Mouse (Mus musculus): ENCODE data around the gene Myh4. TPM values are rescaled to one million over a fixed set of nuclear protein-coding genes. Genes with fewer than 3 reads are reported as not detected.

The Myh4 gene
- polyA plus RNA-seq (2012; rRNA removed), result not detected in 2 replicates

- Histone ChIP-seq H3K27ac (ENCODE audit: insufficient read depth, low read length) (no peak within 1 kb of the TSS), H3K36me3 (ENCODE audit: control insufficient read depth, insufficient read depth, low read length) (no peaks in the 10 kb centered on the region), H3K4me1 (ENCODE audit: control insufficient read depth, insufficient read depth, insufficient read length) (no peaks in the 10 kb centered on the region), H3K4me3 (ENCODE audit: extremely low read depth, insufficient read depth, insufficient read length) (no peak within 1 kb of the TSS), H3K27me3 (ENCODE audit: control insufficient read depth, insufficient read depth, low read length) (no peaks in the 10 kb centered on the region)
- 90% methylated on average over 5 of the region's 5 CpGs for WGBS
- DNase-seq (ENCODE audit: low read depth in 1 of 2, low spot score in 2 of 2), result no peak
- no peak for TF ChIP-seq CTCF (IDR thresholded peaks at IDR 0.05; ENCODE audit: extremely low read depth, insufficient read depth, insufficient read length, insufficient replicate concordance)
- no peak for TF ChIP-seq POLR2A (IDR thresholded peaks at IDR 0.05; ENCODE audit: low read depth, low read length)
Observed at GRCm38 (mm10) chr11:67237481-67238079, at the start of gene Myh4. TSS of gene Myh4 (plus strand) at chr11:67238029.

- H3K4me1 ChIP-seq (ENCODE audit: control insufficient read depth, insufficient read depth, insufficient read length), result no peaks in the 10 kb centered on the region
- no peaks in the 10 kb centered on the region for H3K27me3 ChIP-seq (ENCODE audit: control insufficient read depth, insufficient read depth, low read length)
- 85% methylated on average over 10 of the region's 10 CpGs for WGBS
- DNase-seq (ENCODE audit: low read depth in 1 of 2, low spot score in 2 of 2), result no peak
- no peak overlapping the region for H3K4me3 ChIP-seq (ENCODE audit: extremely low read depth, insufficient read depth, insufficient read length)
- TF ChIP-seq CTCF (IDR thresholded peaks at IDR 0.05; ENCODE audit: extremely low read depth, insufficient read depth, insufficient read length, insufficient replicate concordance) (no peak), POLR2A (IDR thresholded peaks at IDR 0.05; ENCODE audit: low read depth, low read length) (no peak)
- no peak overlapping the region for H3K27ac ChIP-seq (ENCODE audit: insufficient read depth, low read length)
- H3K36me3 ChIP-seq (ENCODE audit: control insufficient read depth, insufficient read depth, low read length), result no peaks in the 10 kb centered on the region
Observed at GRCm38 (mm10) chr11:67190316-67190715, 47.5 kb upstream of the Myh4 start.

- Histone ChIP-seq H3K4me3 (ENCODE audit: extremely low read depth, insufficient read depth, insufficient read length) (no peak overlapping the region), H3K4me1 (ENCODE audit: control insufficient read depth, insufficient read depth, insufficient read length) (no peaks in the 10 kb centered on the region), H3K27ac (ENCODE audit: insufficient read depth, low read length) (no peak overlapping the region), H3K36me3 (ENCODE audit: control insufficient read depth, insufficient read depth, low read length) (no peaks in the 10 kb centered on the region), H3K27me3 (ENCODE audit: control insufficient read depth, insufficient read depth, low read length) (no peaks in the 10 kb centered on the region)
- DNase-seq (ENCODE audit: low read depth in 1 of 2, low spot score in 2 of 2), result no peak
- WGBS, result 89% methylated on average over 2 of the region's 2 CpGs
- TF ChIP-seq CTCF (IDR thresholded peaks at IDR 0.05; ENCODE audit: extremely low read depth, insufficient read depth, insufficient read length, insufficient replicate concordance) (no peak), POLR2A (IDR thresholded peaks at IDR 0.05; ENCODE audit: low read depth, low read length) (no peak)
Observed at GRCm38 (mm10) chr11:67190814-67191213, 47.0 kb upstream of the Myh4 start.

- WGBS, result 87% methylated on average over 14 of the region's 14 CpGs
- H3K27ac ChIP-seq (ENCODE audit: insufficient read depth, low read length), result no peak overlapping the region
- no peaks in the 10 kb centered on the region for H3K4me1 ChIP-seq (ENCODE audit: control insufficient read depth, insufficient read depth, insufficient read length)
- no peaks in the 10 kb centered on the region for H3K36me3 ChIP-seq (ENCODE audit: control insufficient read depth, insufficient read depth, low read length)
- no peak overlapping the region for H3K4me3 ChIP-seq (ENCODE audit: extremely low read depth, insufficient read depth, insufficient read length)
- DNase-seq (ENCODE audit: low read depth in 1 of 2, low spot score in 2 of 2), result no peak
- no peak for TF ChIP-seq CTCF (IDR thresholded peaks at IDR 0.05; ENCODE audit: extremely low read depth, insufficient read depth, insufficient read length, insufficient replicate concordance)
- no peak for TF ChIP-seq POLR2A (IDR thresholded peaks at IDR 0.05; ENCODE audit: low read depth, low read length)
- no peaks in the 10 kb centered on the region for H3K27me3 ChIP-seq (ENCODE audit: control insufficient read depth, insufficient read depth, low read length)
Observed at GRCm38 (mm10) chr11:67191496-67191895, 46.3 kb upstream of the Myh4 start.

- Histone ChIP-seq H3K4me1 (ENCODE audit: control insufficient read depth, insufficient read depth, insufficient read length) (no peaks in the 10 kb centered on the region), H3K4me3 (ENCODE audit: extremely low read depth, insufficient read depth, insufficient read length) (no peak overlapping the region), H3K27me3 (ENCODE audit: control insufficient read depth, insufficient read depth, low read length) (no peaks in the 10 kb centered on the region), H3K36me3 (ENCODE audit: control insufficient read depth, insufficient read depth, low read length) (no peaks in the 10 kb centered on the region), H3K27ac (ENCODE audit: insufficient read depth, low read length) (no peak overlapping the region)
- WGBS, result 30% methylated on average over 1 of the region's 1 CpGs
- no peak for DNase-seq (ENCODE audit: low read depth in 1 of 2, low spot score in 2 of 2)
- TF ChIP-seq CTCF (IDR thresholded peaks at IDR 0.05; ENCODE audit: extremely low read depth, insufficient read depth, insufficient read length, insufficient replicate concordance) (no peak), POLR2A (IDR thresholded peaks at IDR 0.05; ENCODE audit: low read depth, low read length) (no peak)
Observed at GRCm38 (mm10) chr11:67199321-67199720, 38.5 kb upstream of the Myh4 start.

- Histone ChIP-seq H3K4me3 (ENCODE audit: extremely low read depth, insufficient read depth, insufficient read length) (no peak within 1 kb of the TSS), H3K27ac (ENCODE audit: insufficient read depth, low read length) (no peak within 1 kb of the TSS), H3K36me3 (ENCODE audit: control insufficient read depth, insufficient read depth, low read length) (no peaks in the 10 kb centered on the region), H3K27me3 (ENCODE audit: control insufficient read depth, insufficient read depth, low read length) (no peaks in the 10 kb centered on the region), H3K4me1 (ENCODE audit: control insufficient read depth, insufficient read depth, insufficient read length) (no peaks in the 10 kb centered on the region)
- 82% methylated on average over 4 of the region's 4 CpGs for WGBS
- no peak for DNase-seq (ENCODE audit: low read depth in 1 of 2, low spot score in 2 of 2)
- TF ChIP-seq CTCF (IDR thresholded peaks at IDR 0.05; ENCODE audit: extremely low read depth, insufficient read depth, insufficient read length, insufficient replicate concordance) (no peak), POLR2A (IDR thresholded peaks at IDR 0.05; ENCODE audit: low read depth, low read length) (no peak)
Observed at GRCm38 (mm10) chr11:67199752-67200151, 38.1 kb upstream of the Myh4 start, which contains the start of gene Myh1. TSS of gene Myh1 (plus strand) at chr11:67200052.

GRCm38 (mm10) chr11:67204766-67205165 lies 33.1 kb upstream of the Myh4 start:
- TF ChIP-seq CTCF (IDR thresholded peaks at IDR 0.05; ENCODE audit: extremely low read depth, insufficient read depth, insufficient read length, insufficient replicate concordance), result no peak
- TF ChIP-seq POLR2A (IDR thresholded peaks at IDR 0.05; ENCODE audit: low read depth, low read length), result no peak
- Histone ChIP-seq H3K4me1 (ENCODE audit: control insufficient read depth, insufficient read depth, insufficient read length) (no peaks in the 10 kb centered on the region), H3K4me3 (ENCODE audit: extremely low read depth, insufficient read depth, insufficient read length) (no peak overlapping the region), H3K36me3 (ENCODE audit: control insufficient read depth, insufficient read depth, low read length) (no peaks in the 10 kb centered on the region), H3K27ac (ENCODE audit: insufficient read depth, low read length) (no peak overlapping the region), H3K27me3 (ENCODE audit: control insufficient read depth, insufficient read depth, low read length) (no peaks in the 10 kb centered on the region)
- no peak for DNase-seq (ENCODE audit: low read depth in 1 of 2, low spot score in 2 of 2)
- WGBS, result 77% methylated on average over 3 of the region's 3 CpGs

All from spleen, adult 2 months (tissue).